Mouse (Mus musculus): ENCODE measurements at regions not wholly inside any gene's neighbourhood (a gene's known extent, or its start where the extent isn't known, plus 50 kb on each side); places are given as distances from the start of the nearest gene placed in this dataset.

- Histone ChIP-seq H3K36me3 (ENCODE audit: insufficient read depth) (no peaks in the 10 kb centered on the region), H3K4me2 (no peak overlapping the region), H3K9ac (no peak overlapping the region), H3K27me3 (ENCODE audit: insufficient read depth, low read length) (no peaks in the 10 kb centered on the region), H3K9me3 (ENCODE audit: low read depth, low read length) (no peaks in the 10 kb centered on the region), H3K4me3 (ENCODE audit: low read depth, low read length) (no peak overlapping the region), H3K27ac (ENCODE audit: low read depth) (no peak overlapping the region), H3K4me1 (ENCODE audit: insufficient read depth) (no peaks in the 10 kb centered on the region)
- TF ChIP-seq CTCF (IDR thresholded peaks at IDR 0.05; ENCODE audit: low read depth), result no peak
- WGBS, result 30% methylated on average over 1 of the region's 1 CpGs
- no peak for DNase-seq
- no peak for ATAC-seq (ENCODE audit: insufficient read depth)
Observed at GRCm38 (mm10) chr15:23581898-23582297, 1033.1 kb downstream of the Cdh18 start.

- H3K4me2 ChIP-seq, result no peak overlapping the region
- WGBS, result 90% methylated on average over 2 of the region's 2 CpGs
- H3K27ac ChIP-seq (ENCODE audit: low read depth), result no peak overlapping the region
- ATAC-seq (ENCODE audit: insufficient read depth) (no peak), DNase-seq (no peak)
- H3K27me3 ChIP-seq (ENCODE audit: insufficient read depth, low read length), result no peaks in the 10 kb centered on the region
- H3K4me3 ChIP-seq (ENCODE audit: low read depth, low read length), result no peak overlapping the region
- H3K9me3 ChIP-seq (ENCODE audit: low read depth, low read length), result no peaks in the 10 kb centered on the region
- no peaks in the 10 kb centered on the region for H3K36me3 ChIP-seq (ENCODE audit: insufficient read depth)
- no peaks in the 10 kb centered on the region for H3K4me1 ChIP-seq (ENCODE audit: insufficient read depth)
- H3K9ac ChIP-seq, result no peak overlapping the region
- no peak for TF ChIP-seq CTCF (IDR thresholded peaks at IDR 0.05; ENCODE audit: low read depth)
Observed at GRCm38 (mm10) chr15:23590451-23590850, 1041.6 kb downstream of the Cdh18 start.

- no peak overlapping the region for H3K4me2 ChIP-seq
- no peak overlapping the region for H3K27ac ChIP-seq (ENCODE audit: low read depth)
- H3K27me3 ChIP-seq (ENCODE audit: insufficient read depth, low read length), result no peaks in the 10 kb centered on the region
- H3K36me3 ChIP-seq (ENCODE audit: insufficient read depth), result no peaks in the 10 kb centered on the region
- DNase-seq (no peak), ATAC-seq (ENCODE audit: insufficient read depth) (no peak)
- 69% methylated on average over 2 of the region's 2 CpGs for WGBS
- H3K9me3 ChIP-seq (ENCODE audit: low read depth, low read length), result no peaks in the 10 kb centered on the region
- no peak overlapping the region for H3K4me3 ChIP-seq (ENCODE audit: low read depth, low read length)
- TF ChIP-seq CTCF (IDR thresholded peaks at IDR 0.05; ENCODE audit: low read depth), result no peak
- no peak overlapping the region for H3K9ac ChIP-seq
- no peaks in the 10 kb centered on the region for H3K4me1 ChIP-seq (ENCODE audit: insufficient read depth)
Observed at GRCm38 (mm10) chr15:23600445-23600844, 1051.6 kb downstream of the Cdh18 start.
